Comparison of ENCODE assay signal across 9 mouse cellular contexts in the genomic region with DNA sequence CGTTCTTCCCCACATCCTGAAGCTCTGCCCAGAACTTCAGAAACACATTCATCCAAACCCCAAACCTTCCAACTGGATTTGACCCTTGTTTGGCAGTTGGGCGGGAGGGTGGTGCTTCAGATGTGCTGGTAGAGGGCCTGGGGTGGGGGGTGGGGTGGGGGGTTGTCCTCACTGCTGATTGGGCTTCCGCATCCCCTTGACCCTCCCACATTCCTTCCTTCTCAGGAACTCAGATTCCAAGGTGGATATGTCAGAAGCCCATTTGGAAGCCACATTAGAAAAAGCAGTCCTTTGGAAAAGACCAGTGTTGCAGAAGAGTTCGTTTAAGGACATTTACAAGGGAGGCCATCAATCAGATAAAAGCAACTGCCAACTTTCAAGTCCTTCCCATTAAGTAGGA. TPM values are rescaled to one million over a fixed set of nuclear protein-coding genes. Genes with fewer than 3 reads are reported as not detected.
A peak's percentile ranks its signal among the peaks of the same experiment; 100 is the strongest.
DNase-seq lines count a peak whose midpoint lies in the region; ATAC-seq and TF ChIP-seq lines count a peak whose summit lies in the region.
"Had no signal": no experiment of that assay in that cellular context is flagged by ENCODE, and none has a peak within 500 bp of the region (broad histone marks: within the 10 kb centered on the region; RNA-seq: fewer than 3 reads in every experiment).

No protein-coding gene starts in this region.

- H3K4me3 ChIP-seq in embryonic facial prominence, embryonic 15.5 days (replicated peaks) = peak overlapping the region; percentile 62
- no peak overlapping the region for H3K4me3 ChIP-seq in hindbrain, postnatal 0 days (ENCODE audit: low read length)
- H3K4me3 ChIP-seq in midbrain, postnatal 0 days (ENCODE audit: low read depth, low read length) = no peak overlapping the region

- H3K4me2 ChIP-seq in embryonic facial prominence, embryonic 15.5 days (replicated peaks) = peak overlapping the region; percentile 93
- peak overlapping the region; percentile 96; the same call in 1 of the 2 replicates for H3K4me2 ChIP-seq in hindbrain, postnatal 0 days (ENCODE audit: low read depth, low read length)
- no peak overlapping the region for H3K4me2 ChIP-seq in midbrain, postnatal 0 days (ENCODE audit: low read depth, low read length, poor library complexity, severe bottlenecking)

- TF ChIP-seq CTCF in hindbrain, postnatal 0 days (IDR thresholded peaks at IDR 0.05; ENCODE audit: low read depth) = no peak
- no peak for TF ChIP-seq CTCF in midbrain, postnatal 0 days (IDR thresholded peaks at IDR 0.05)

- no peak; the same call in 1 of the 2 replicates for ATAC-seq in embryonic facial prominence, embryonic 15.5 days (ENCODE audit: insufficient number of reproducible peaks, low FRiP score, low TSS enrichment, low read depth)
- ATAC-seq in hindbrain, postnatal 0 days = no peak
- ATAC-seq in midbrain, postnatal 0 days (ENCODE audit: low FRiP score) = no peak

- peaks cover 9% of the 10 kb centered on the region for H3K27me3 ChIP-seq in embryonic facial prominence, embryonic 15.5 days
- no peaks in the 10 kb centered on the region for H3K27me3 ChIP-seq in hindbrain, postnatal 0 days (ENCODE audit: insufficient read depth, low read length)
- no peaks in the 10 kb centered on the region for H3K27me3 ChIP-seq in midbrain, postnatal 0 days (ENCODE audit: insufficient read depth, low read length)

- intact Hi-C loops in left cerebral cortex, postnatal 25 days (cut with DNase I) = no loop called here

- H3K27ac ChIP-seq in embryonic facial prominence, embryonic 15.5 days (replicated peaks) = no peak overlapping the region
- no peak overlapping the region for H3K27ac ChIP-seq in hindbrain, postnatal 0 days
- no peak overlapping the region for H3K27ac ChIP-seq in midbrain, postnatal 0 days (ENCODE audit: low read depth, low read length)
- H3K27ac ChIP-seq: liver, embryonic 14.5 days had no signal

- DNase-seq in adrenal gland, postnatal 14 days = peak; percentile 32
- DNase-seq in adrenal gland, postnatal 4 days (ENCODE audit: low spot score in 2 of 2) = no peak
- DNase-seq in hindbrain, postnatal 0 days (ENCODE audit: low spot score) = no peak
- DNase-seq in lung, postnatal 36 days = peak; percentile 55
- no peak for DNase-seq in spleen, postnatal 14 days (ENCODE audit: low spot score in 2 of 2)
- DNase-seq in left cerebral cortex, postnatal 25 days (ENCODE audit: low spot score in 2 of 2) = no peak
- DNase-seq in midbrain, postnatal 0 days (ENCODE audit: low spot score) = no peak

- WGBS in embryonic facial prominence, embryonic 15.5 days = 67% methylated on average over 4 of the region's 4 CpGs
- WGBS in hindbrain, postnatal 0 days = 83% methylated on average over 4 of the region's 4 CpGs
- WGBS in midbrain, postnatal 0 days = 90% methylated on average over 4 of the region's 4 CpGs

- H3K36me3 ChIP-seq in embryonic facial prominence, embryonic 15.5 days = no peaks in the 10 kb centered on the region
- no peaks in the 10 kb centered on the region for H3K36me3 ChIP-seq in hindbrain, postnatal 0 days (ENCODE audit: insufficient read depth, low read length)
- H3K36me3 ChIP-seq in midbrain, postnatal 0 days (ENCODE audit: insufficient read depth, low read length) = no peaks in the 10 kb centered on the region

- H3K9me3 ChIP-seq in embryonic facial prominence, embryonic 15.5 days (replicated peaks) = no peaks in the 10 kb centered on the region
- no peaks in the 10 kb centered on the region for H3K9me3 ChIP-seq in hindbrain, postnatal 0 days (ENCODE audit: low read length)
- H3K9me3 ChIP-seq in midbrain, postnatal 0 days (ENCODE audit: low read length) = no peaks in the 10 kb centered on the region

- H3K9ac ChIP-seq in embryonic facial prominence, embryonic 15.5 days = no peak overlapping the region
- H3K9ac ChIP-seq in hindbrain, postnatal 0 days (replicated peaks; ENCODE audit: low read length) = no peak overlapping the region
- H3K9ac ChIP-seq in midbrain, postnatal 0 days (replicated peaks; ENCODE audit: low read length, poor library complexity, severe bottlenecking) = no peak overlapping the region
- H3K9ac ChIP-seq: liver, embryonic 14.5 days had no signal

- peaks cover 18% of the 10 kb centered on the region for H3K4me1 ChIP-seq in embryonic facial prominence, embryonic 15.5 days
- no peaks in the 10 kb centered on the region for H3K4me1 ChIP-seq in hindbrain, postnatal 0 days (ENCODE audit: insufficient read depth, low read length)
- H3K4me1 ChIP-seq in midbrain, postnatal 0 days (ENCODE audit: insufficient read depth, low read length) = peaks cover 9% of the 10 kb centered on the region

RNA-seq across cellular contexts. Expression of a gene that starts 3.2 kb away (rescaled TPM):
- 9.7 and 10.2 TPM in 2 replicates for total RNA-seq in adrenal gland, postnatal 14 days (2021)
- 1 to 10 TPM; 8.9 to 9.8 TPM for total RNA-seq in adrenal gland, postnatal 4 days (2021)
- 6.0 and 7.0 TPM in 2 replicates for polyA plus RNA-seq in embryonic facial prominence, embryonic 15.5 days (2015; fragmentation: Nextera tagmentation; extraction: Ambion mirVana)
- total RNA-seq in hindbrain, postnatal 0 days (2014; rRNA removed) = 4.1 and 4.7 TPM in 2 replicates
- 3.4 and 3.7 TPM in 2 replicates for polyA plus RNA-seq in hindbrain, postnatal 0 days (2015; fragmentation: Nextera tagmentation; extraction: Ambion mirVana)
- 1 to 10 TPM; 1.1 to 1.4 TPM for total RNA-seq in left cerebral cortex, postnatal 25 days (2021)
- 3.2 and 3.6 TPM in 2 replicates for total RNA-seq in midbrain, postnatal 0 days (2014; rRNA removed)
- 2.0 and 2.1 TPM in 2 replicates for polyA plus RNA-seq in midbrain, postnatal 0 days (2015; fragmentation: Nextera tagmentation; extraction: Ambion mirVana)

Comparison
In these comparisons a context has a peak if more than half of its experiments do, and no peak if none do; other contexts are left out.
1. DNase-seq: peak in adrenal gland, postnatal 14 days (single experiment) and lung, postnatal 36 days (single experiment); none in adrenal gland, postnatal 4 days (0 of 2), hindbrain, postnatal 0 days (single experiment), spleen, postnatal 14 days (0 of 2), left cerebral cortex, postnatal 25 days (0 of 2) and midbrain, postnatal 0 days (single experiment).